ENCODE assay signal across 8 mouse cellular contexts in the genomic region with DNA sequence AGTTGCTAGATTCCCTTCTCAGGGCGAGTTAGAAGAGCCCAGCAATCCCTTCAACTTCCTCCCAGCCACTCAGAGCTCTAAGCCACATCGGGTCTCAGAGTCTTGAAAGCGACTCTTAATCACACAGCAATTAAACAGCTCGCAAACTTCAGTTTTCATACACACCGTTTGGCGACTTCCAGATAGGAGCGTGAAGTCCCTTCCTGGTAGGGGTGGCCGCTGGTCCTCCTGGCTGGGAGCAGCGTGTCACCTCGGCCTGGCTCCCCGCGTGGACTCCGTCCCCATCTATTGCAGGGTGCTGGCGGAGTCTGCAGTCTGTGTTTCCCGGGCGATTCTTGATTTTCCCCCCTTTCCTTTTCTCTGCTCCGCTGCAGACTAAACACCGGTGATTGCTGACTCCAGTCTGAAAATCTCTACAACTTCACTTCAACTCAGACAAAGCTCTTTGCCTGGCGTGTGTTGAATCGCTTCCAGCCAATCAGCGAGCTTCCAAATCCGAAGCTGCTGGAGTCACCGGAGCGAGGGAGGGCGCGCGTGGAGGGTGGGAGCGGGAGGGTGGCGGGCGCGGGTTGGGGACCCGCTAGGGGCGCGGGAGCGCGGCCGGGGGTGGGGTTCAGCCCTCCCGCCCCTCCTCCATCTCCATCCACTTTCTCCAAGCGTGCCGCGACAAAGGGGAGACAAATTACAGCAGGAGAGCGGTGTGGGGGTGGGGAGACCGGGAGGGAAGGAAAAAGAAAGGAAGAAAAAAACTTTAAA. TPM values are rescaled to one million over a fixed set of nuclear protein-coding genes. Genes with fewer than 3 reads are reported as not detected.
DNase-seq lines count a peak whose midpoint lies in the region; ATAC-seq and TF ChIP-seq lines count a peak whose summit lies in the region.

A gene (minus strand): TSS at position 456 of the 756 bp plus-strand sequence.

- CTCF ChIA-PET in Patski (lab: Charles Lee) = interaction anchor here (1.0 to 2.0 kb wide), 4 partner anchors 9 to 663 kb away, joined by 3 to 4 read pairs (median 4); no protein-coding TSS in a partner anchor

- H3K4me3 ChIP-seq in hindbrain, embryonic 10.5 days = peak within 1 kb of the TSS; percentile 78

- TF ChIP-seq CTCF in Patski (IDR thresholded peaks at IDR 0.05) = no peak

- no peaks in the 10 kb centered on the region for H3K9me3 ChIP-seq in hindbrain, embryonic 10.5 days

- H3K4me1 ChIP-seq in hindbrain, embryonic 10.5 days (replicated peaks) = peaks cover 46% of the 10 kb centered on the region

- peak within 1 kb of the TSS; percentile 97 for H3K27ac ChIP-seq in hindbrain, embryonic 10.5 days

- H3K27me3 ChIP-seq in Patski = no peaks in the 10 kb centered on the region
- H3K27me3 ChIP-seq in hindbrain, embryonic 10.5 days (ENCODE audit: insufficient read depth, poor library complexity, severe bottlenecking) = no peaks in the 10 kb centered on the region

- WGBS in hindbrain, embryonic 10.5 days = under 1% methylated on average over 43 of the region's 43 CpGs

- POLR2A ChIA-PET in Patski (lab: Charles Lee) = interaction anchor here (0.6 to 1.1 kb wide), 4 partner anchors 15 to 1365 kb away, joined by 3 to 6 read pairs (median 4); no protein-coding TSS in a partner anchor

- peak; percentile 90 for ATAC-seq in Patski

- in situ Hi-C loops in Patski (cut with MboI; ENCODE audit: low pct_unique_long_range_greater_than_20kb) = loop anchor here (10.0 kb wide), 2 partner anchors 318 to 662 kb away; no protein-coding TSS in a partner anchor

- DNase-seq in Patski (ENCODE audit: low read depth, low spot score) = peak; percentile 43
- DNase-seq in cerebellum, adult 9-10 months = peak; percentile 10
- DNase-seq in frontal cortex, adult 2 months (ENCODE audit: extremely low spot score in 1 of 2, low spot score in 1 of 2) = peak; percentile 20 to 80
- peak; percentile 93 for DNase-seq in hindbrain, embryonic 10.5 days (ENCODE audit: low spot score)
- DNase-seq in left cerebral cortex, adult 18-20 months (ENCODE audit: low spot score in 2 of 2) = peak; percentile 52 to 60
- DNase-seq in lung, postnatal 36 days = peak; percentile 80
- DNase-seq in right cerebral cortex, postnatal 36 days (ENCODE audit: low spot score in 2 of 2) = peak; percentile 48 to 57
- DNase-seq in spleen, postnatal 4 days (ENCODE audit: low spot score in 2 of 2) = no peak

- H3K36me3 ChIP-seq in hindbrain, embryonic 10.5 days = peaks cover 34% of the 10 kb centered on the region

RNA-seq across cellular contexts. Expression of the gene that starts here (rescaled TPM):
- polyA plus RNA-seq in Patski (2021) = 3.0 TPM
- 5.3 and 5.8 TPM in 2 replicates for polyA plus RNA-seq in frontal cortex, adult 2 months (2012; rRNA removed)
- polyA plus RNA-seq in hindbrain, embryonic 10.5 days (2016; fragmentation: Nextera tagmentation; extraction: Ambion mirVana) = 47.5 and 52.0 TPM in 2 replicates
- 1 to 10 TPM; 4.8 to 5.4 TPM for total RNA-seq in left cerebral cortex, adult 18-20 months (2021)

Comparison
In these comparisons a context has a peak if more than half of its experiments do, and no peak if none do; other contexts are left out.
1. DNase-seq: peak in Patski (single experiment), cerebellum, adult 9-10 months (single experiment), frontal cortex, adult 2 months (2 of 2), hindbrain, embryonic 10.5 days (single experiment), left cerebral cortex, adult 18-20 months (2 of 2), lung, postnatal 36 days (single experiment) and right cerebral cortex, postnatal 36 days (2 of 2); none in spleen, postnatal 4 days (0 of 2).